Mouse (Mus musculus): ENCODE results near the gene Mindy4. TPM values are rescaled to one million over a fixed set of nuclear protein-coding genes. Genes with fewer than 3 reads are reported as not detected.

Gene Mindy4
- total RNA-seq, 2 experiments from 2014 or later = 4.9 to 5.7 TPM

DNA sequence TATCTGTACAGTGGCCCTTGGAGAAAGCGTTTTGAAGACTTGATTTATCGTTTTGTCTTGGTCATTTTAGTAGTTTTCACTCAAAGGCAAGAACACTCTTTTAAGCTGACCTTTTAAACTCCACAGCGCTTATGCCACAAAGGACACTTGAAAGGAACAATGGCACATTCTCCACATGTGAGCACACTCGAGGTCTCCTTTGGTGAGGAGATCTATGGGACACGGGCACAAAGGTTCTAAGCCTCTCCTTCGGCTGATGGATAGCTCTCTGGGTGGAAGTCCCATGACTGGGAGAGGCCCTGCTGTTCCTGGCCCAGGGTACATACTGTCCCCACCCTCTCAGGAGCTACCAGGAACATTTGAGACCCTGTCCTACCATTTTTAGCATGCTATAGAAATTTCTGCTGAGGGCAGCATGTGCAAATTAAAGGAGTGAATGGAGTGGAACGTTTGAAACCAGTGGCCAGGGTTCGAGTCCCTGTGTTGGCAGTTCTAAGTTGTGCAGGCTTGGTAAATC is 49.6 kb downstream of the Mindy4 start:
- no peak for DNase-seq (ENCODE audit: low spot score in 2 of 2)

DNA sequence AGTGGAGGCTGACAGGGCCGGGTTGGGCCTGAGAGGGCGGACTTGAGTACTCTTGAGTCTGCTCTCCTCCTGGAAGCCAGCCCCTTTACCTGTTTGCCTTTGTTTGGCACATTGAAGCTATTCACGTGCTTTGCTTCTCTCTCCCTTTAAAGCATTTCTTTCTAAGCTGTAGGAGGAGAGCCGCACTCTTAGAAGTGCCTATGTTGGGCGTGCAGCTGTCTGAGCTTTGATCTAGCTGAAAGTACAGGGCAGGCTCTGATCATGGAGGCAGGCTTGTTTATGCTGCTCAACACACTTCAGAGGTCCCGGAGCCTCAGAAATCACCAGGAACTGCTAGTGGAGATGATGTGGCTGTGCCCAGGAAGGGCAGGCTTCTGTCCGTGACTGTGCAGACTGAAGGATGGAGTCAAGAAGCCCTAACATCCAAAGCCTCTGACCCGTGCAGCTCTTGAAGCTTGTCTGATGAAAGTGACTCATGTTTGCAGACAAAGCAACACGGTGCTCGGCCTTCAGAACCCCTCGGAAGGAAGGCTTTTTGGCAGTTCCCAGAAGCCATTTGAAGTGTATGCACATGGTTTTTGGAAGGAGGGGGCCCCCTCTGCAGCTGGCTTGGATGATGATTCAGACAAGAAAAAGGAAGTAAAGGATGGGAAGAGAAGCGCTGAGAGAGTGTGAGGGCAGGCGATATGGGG is 53.5 kb downstream of the Mindy4 start:
- no peak for DNase-seq (ENCODE audit: low spot score in 2 of 2)

GRCm38 (mm10) chr6:55257246-55257645 is 54.1 kb downstream of the Mindy4 start:
- DNase-seq (ENCODE audit: low spot score in 2 of 2) = no peak

DNA sequence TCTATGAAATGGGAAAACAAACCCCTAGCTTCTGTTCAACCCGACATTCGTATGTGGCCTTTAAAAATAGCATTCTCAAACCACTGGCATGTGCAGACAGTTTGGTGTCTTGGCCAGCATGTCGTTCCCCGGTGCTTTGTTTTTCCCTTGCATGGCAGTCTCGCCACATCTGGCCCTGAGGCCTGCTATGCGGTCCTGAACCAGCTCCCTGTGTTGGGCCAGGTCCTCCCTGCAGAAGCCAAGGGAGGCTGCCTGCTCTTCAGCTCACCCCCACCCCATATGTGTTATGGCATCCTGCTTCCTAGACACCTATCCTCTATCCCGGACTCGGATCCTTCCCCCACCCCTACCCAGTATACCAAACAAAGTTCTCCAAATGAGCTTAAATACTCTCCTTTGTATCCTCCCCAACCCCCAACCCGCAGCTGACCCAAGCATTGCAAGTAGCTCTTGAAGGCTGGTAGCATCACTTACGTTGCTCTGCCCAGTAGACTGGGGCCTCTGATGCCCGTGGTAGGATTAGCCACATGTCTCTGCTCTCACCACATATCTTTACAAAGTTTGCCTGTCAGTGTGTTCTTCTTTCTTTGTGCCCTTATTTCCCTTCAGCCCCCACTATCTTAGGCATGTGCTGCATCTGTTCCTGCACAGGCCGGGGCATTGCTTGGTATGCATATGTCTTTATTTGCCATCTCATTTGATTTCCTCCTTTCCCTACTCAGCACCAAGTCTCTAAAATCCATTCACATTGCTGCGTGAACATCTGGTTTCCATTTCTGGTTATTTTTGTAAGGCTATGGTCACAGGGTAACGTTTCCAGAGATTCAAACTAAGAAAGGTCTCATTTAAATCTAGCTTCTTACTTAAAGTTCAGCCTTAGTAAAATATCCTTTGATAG is 55.5 kb downstream of the Mindy4 start:
- DNase-seq (ENCODE audit: low spot score in 2 of 2) = no peak

GRCm38 (mm10) chr6:55262161-55262560 is 59.0 kb downstream of the Mindy4 start:
- no peak for DNase-seq (ENCODE audit: low spot score in 2 of 2)

- DNase-seq (ENCODE audit: low spot score in 2 of 2) = no peak
Observed at GRCm38 (mm10) chr6:55263490-55264046, 60.4 kb downstream of the Mindy4 start.

DNA sequence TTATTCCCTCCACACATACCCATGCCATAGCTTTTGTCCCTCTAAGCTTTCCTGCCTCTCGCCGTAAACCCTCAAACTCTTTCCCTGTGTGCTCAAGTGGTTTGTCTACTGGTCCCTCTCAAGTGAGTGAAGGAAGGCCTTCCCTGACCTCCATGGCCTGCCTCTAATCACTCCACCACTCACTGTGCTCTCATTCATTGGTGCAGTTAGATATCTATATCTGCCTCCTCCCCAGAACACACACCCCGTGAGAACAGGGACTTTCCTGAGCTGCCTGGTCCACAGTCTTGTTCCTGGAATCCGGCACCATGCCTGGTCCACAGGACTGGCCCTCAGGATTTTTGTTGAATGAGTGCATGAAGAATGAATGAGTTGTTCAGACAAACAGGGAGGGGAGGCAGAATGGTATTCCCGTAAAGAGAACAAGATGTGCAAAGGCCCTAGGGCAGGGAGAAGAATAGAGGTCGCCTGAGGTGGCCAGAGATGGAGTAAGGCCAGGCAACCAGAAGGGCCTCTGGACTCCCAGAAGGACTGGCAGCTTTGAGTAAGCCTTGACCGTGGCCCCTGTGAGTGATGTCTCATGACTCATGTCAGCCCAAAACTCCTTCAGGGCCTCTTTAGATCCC is 61.7 kb downstream of the Mindy4 start:
- DNase-seq (ENCODE audit: low spot score in 2 of 2) = no peak

- no peak for DNase-seq (ENCODE audit: low spot score in 2 of 2)
Observed at GRCm38 (mm10) chr6:55272952-55273351, 69.8 kb downstream of the Mindy4 start.

DNA sequence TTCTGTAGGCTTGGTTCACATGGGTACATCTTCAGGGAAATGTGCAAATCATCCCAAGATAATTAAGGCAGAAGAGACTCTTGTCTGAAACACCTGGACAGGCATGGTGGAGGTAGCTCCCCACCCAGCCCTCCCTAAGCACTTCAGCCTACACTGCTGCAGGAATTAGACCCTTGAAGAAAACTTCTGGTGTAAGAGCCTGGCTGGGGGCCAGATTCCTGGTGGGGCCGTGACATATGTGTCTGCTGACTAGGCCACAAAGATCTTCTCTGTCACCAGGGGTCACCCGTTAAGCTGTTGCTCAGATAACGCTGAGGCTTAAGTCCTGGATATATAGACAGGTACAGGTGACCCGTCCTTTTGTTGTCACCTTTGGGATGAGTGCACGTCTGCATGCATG is 70.3 kb downstream of the Mindy4 start:
- no peak for DNase-seq (ENCODE audit: low spot score in 2 of 2)

GRCm38 (mm10) chr6:55275000-55275399 is 71.8 kb downstream of the Mindy4 start:
- DNase-seq (ENCODE audit: low spot score in 2 of 2) = no peak

DNA sequence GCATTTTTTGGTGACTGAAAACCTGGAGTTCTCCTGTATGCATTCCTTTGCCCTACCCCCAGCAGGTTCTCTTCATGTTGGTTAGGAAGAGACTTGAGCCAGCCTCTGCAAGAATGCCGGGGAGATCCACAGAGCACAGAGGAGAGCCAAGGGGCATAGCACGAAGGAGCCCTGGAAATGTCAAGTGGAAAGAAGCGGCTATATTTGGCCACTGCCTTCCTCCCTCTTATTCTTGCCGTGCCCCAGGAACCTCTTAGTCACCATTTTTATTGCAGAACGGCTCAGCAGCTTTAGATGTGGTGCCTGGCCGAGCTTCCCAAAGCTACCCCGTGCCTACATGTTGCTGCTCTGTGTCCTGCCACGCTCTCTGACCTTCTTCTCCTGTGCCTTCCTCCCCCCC is 72.6 kb downstream of the Mindy4 start:
- DNase-seq (ENCODE audit: low spot score in 2 of 2) = no peak

- DNase-seq (ENCODE audit: low spot score in 2 of 2) = no peak
Observed at GRCm38 (mm10) chr6:55276692-55277282, 73.6 kb downstream of the Mindy4 start.

GRCm38 (mm10) chr6:55278086-55278485 is 74.9 kb downstream of the Mindy4 start:
- no peak for DNase-seq (ENCODE audit: low spot score in 2 of 2)

DNA sequence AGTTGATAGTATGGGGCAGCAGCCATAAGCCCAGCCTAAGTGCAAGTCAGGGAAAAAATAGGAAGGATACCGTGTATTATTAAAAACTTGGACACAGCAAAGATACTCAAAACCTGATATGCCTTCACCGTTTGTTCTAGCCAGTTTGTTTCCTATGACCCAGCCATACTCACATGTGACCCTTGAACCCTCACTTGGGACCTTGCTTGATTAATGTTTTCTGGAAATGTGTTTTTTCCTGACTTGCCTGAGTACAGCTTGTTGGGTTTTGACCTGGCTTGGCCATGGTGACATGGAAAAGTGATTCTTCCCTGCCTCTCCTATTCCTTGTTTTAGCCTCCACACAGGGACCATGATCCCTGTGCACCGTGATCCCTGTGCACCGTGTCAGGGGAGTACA is 75.3 kb downstream of the Mindy4 start:
- no peak for DNase-seq (ENCODE audit: low spot score in 2 of 2)

GRCm38 (mm10) chr6:55280979-55281378 is 77.8 kb downstream of the Mindy4 start:
- DNase-seq (ENCODE audit: low spot score in 2 of 2) = no peak

DNA sequence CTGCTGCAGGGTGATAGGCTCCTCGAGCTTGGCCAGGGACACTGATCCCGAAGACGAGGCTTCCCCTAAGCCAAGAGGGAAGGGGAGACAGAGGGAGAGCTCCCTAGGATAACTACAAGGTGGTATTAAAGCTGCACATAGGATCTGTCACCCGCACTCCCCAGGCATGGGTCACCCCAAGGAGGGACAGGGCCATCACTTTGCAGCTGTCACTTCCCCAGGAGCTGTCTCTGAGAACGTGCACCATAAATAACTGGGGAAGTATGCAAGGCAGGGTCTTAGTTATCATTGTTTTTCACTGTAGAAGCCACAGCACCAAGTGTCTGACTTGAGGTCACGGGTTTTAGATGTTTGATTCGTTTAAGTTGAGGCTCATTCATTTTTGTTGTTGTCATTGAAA is 78.5 kb downstream of the Mindy4 start:
- no peak for DNase-seq (ENCODE audit: low spot score in 2 of 2)

DNA sequence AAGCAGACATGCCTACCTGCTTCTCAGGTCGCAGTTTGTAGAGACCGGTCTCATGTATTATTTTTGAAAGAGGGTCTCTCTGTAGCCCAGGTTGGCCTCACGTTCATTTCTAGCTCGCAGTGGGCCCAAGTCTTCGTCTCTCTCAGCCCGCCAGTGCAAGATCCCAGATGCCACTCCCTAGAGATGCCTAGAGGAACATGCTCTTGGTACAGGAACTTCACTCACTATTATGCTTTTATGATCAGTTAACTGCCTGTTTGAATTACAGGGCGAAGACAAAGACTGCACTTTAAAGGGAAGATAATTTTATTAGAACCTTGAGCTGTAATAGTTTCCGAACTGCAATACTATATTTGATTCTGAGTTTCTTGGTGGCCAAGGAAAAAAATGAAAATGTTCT is 79.2 kb downstream of the Mindy4 start:
- DNase-seq (ENCODE audit: low spot score in 2 of 2) = no peak

GRCm38 (mm10) chr6:55285218-55285617 is 82.0 kb downstream of the Mindy4 start:
- no peak for DNase-seq (ENCODE audit: low spot score in 2 of 2)

DNA sequence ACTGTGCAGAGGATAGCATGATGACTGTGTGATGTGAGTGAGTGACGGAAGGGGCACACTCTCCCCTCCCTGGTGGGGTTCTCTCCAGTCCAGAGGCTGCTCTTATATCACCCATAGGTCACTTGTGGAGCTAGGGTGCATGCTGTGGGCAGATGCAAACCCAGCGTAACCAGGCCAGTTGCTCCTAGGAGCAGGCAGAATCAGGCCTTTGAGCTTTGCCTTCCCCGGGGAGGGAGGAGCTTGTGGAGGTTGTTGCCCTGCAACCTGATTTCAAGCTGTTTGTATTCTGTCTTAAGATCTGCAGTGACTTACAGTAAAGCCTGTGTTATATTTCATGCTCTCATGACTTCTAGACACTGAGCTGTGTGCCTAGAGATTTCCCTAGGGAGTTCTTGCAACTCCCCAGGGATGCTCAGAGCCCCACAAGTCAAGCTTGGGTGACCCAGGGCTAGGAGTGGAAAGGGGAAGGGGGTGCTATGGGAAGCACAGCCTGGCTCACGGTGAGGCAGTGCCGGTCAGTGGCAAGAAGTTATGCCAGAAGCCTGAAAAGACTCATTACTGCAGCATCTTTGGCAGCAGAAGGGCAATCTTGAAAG is 84.9 kb downstream of the Mindy4 start:
- no peak for DNase-seq (ENCODE audit: low spot score in 2 of 2)

DNA sequence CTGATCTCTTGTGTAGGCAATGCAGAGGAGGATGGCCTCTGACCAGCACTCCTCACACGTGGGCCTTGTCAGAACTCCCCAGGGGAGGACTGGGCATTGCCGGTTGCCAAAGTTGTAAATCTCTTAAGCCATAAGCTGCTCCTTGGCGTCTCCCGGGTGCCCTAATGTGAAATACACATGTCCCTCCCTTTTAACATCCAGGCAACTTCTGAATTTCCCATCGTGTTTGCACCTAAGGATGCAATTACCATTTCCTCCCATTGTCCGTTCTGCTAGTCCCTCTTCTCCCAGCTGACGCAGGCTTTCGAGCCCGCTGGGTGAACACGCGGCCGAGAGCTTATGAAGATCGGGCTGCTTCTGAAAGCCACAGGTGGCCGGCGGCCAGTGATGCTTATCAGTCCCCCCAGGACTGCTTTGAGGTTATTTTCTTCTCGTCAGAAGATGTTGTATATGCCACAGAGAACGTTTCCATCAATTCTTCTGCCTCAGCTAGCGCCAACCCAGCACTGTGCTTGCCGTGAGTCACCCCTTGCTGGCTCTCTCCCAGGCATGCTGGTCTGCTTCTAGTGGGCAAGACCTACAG is 91.5 kb downstream of the Mindy4 start:
- DNase-seq (ENCODE audit: low spot score in 2 of 2) = no peak
